ENCODE assay signal across 8 mouse cellular contexts in the genomic region with DNA sequence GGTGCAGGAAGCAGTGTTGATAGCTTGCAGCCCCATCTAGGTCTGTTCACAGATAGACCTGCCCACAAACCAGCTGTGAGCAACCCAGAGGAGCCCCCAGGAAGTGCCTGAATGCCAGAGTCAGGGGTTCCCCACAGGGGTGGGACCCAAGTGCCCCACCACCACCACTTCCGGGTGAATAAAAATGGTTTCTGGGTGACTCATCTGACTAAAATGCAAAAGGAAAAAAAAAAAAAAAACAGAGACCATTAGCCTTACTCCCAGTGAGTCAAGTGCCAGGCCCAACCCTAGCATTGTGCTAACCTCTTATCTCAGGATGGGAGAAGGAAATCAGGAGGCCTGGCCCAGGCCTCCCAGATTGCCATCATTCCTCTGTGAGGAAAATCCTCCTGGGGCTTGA. TPM values are rescaled to one million over a fixed set of nuclear protein-coding genes. Genes with fewer than 3 reads are reported as not detected.
DNase-seq lines count a peak whose midpoint lies in the region; ATAC-seq lines count a peak whose summit lies in the region.
"Had no signal": no experiment of that assay in that cellular context is flagged by ENCODE, and none has a peak within 500 bp of the region (broad histone marks: within the 10 kb centered on the region; RNA-seq: fewer than 3 reads in every experiment).

No protein-coding gene starts in this region.

- no peaks in the 10 kb centered on the region for H3K27me3 ChIP-seq in intestine, embryonic 16.5 days (replicated peaks; ENCODE audit: control insufficient read depth, insufficient read depth, low read length)
- no peaks in the 10 kb centered on the region for H3K27me3 ChIP-seq in stomach, embryonic 15.5 days (replicated peaks)
- H3K27me3 ChIP-seq in hindbrain, embryonic 13.5 days: no peaks in the 10 kb centered on the region

- 4% methylated on average over 1 of the region's 1 CpGs for WGBS in intestine, embryonic 16.5 days
- WGBS in stomach, embryonic 15.5 days: 47% methylated on average over 1 of the region's 1 CpGs
- 57% methylated on average over 1 of the region's 1 CpGs for WGBS in hindbrain, embryonic 13.5 days

- no peak overlapping the region for H3K9ac ChIP-seq in intestine, embryonic 16.5 days (ENCODE audit: low read depth, low read length)
- no peak overlapping the region for H3K9ac ChIP-seq in stomach, embryonic 15.5 days
- H3K9ac ChIP-seq in hindbrain, embryonic 13.5 days: no peak overlapping the region

- H3K27ac ChIP-seq in brown adipose tissue, adult 24 weeks (replicated peaks; ENCODE audit: low read depth, low read length): peak overlapping the region; percentile 94
- peak overlapping the region; percentile 11; the same call in 1 of the 2 replicates for H3K27ac ChIP-seq in intestine, embryonic 16.5 days (ENCODE audit: low read length)
- H3K27ac ChIP-seq in stomach, embryonic 15.5 days: peak overlapping the region; percentile 33; the same call in 1 of the 2 replicates
- H3K27ac ChIP-seq in hindbrain, embryonic 13.5 days: no peak overlapping the region

- DNase-seq in CD8-positive naive resting alpha-beta T cell, adult 2 months (ENCODE audit: low read depth in 2 of 2, low spot score in 2 of 2): peak; percentile 29 to 48
- no peak for DNase-seq in c-Kit-positive CD71-positive TER-119-positive erythroid progenitor cells, embryonic 14.5 days (ENCODE audit: low spot score)
- DNase-seq in left cerebral cortex, adult 8-10 months (ENCODE audit: low spot score in 2 of 2): no peak
- DNase-seq: kidney, postnatal 14 days had no signal

- H3K9me3 ChIP-seq in intestine, embryonic 16.5 days (ENCODE audit: control insufficient read depth, low read length): no peaks in the 10 kb centered on the region
- no peaks in the 10 kb centered on the region for H3K9me3 ChIP-seq in stomach, embryonic 15.5 days
- no peaks in the 10 kb centered on the region for H3K9me3 ChIP-seq in hindbrain, embryonic 13.5 days

- H3K4me1 ChIP-seq in brown adipose tissue, adult 24 weeks (ENCODE audit: control insufficient read depth, insufficient read depth, insufficient read length, low read length): peaks cover 18% of the 10 kb centered on the region
- peaks cover 8% of the 10 kb centered on the region; the same call in 1 of the 2 replicates for H3K4me1 ChIP-seq in intestine, embryonic 16.5 days (ENCODE audit: control insufficient read depth, insufficient read depth, low read length)
- H3K4me1 ChIP-seq in stomach, embryonic 15.5 days: 0 out of 2 replicates have a peak, but pooled peaks cover 3% of the 10 kb centered on the region
- H3K4me1 ChIP-seq in hindbrain, embryonic 13.5 days (replicated peaks): no peaks in the 10 kb centered on the region

- H3K36me3 ChIP-seq in intestine, embryonic 16.5 days (ENCODE audit: control insufficient read depth, insufficient read depth, low read length): no peaks in the 10 kb centered on the region
- peaks cover 9% of the 10 kb centered on the region; the same call in 1 of the 2 replicates for H3K36me3 ChIP-seq in stomach, embryonic 15.5 days
- H3K36me3 ChIP-seq in hindbrain, embryonic 13.5 days: peaks cover 46% of the 10 kb centered on the region

- peak; percentile 87 for ATAC-seq in intestine, embryonic 16.5 days
- ATAC-seq in stomach, embryonic 15.5 days (ENCODE audit: insufficient read depth, low FRiP score, low read depth): peak; percentile 61; the same call in 1 of the 2 replicates
- no peak for ATAC-seq in hindbrain, embryonic 13.5 days (ENCODE audit: low FRiP score)

- H3K4me3 ChIP-seq in brown adipose tissue, adult 24 weeks (ENCODE audit: insufficient read depth, low read depth, low read length): no peak overlapping the region
- no peak overlapping the region for H3K4me3 ChIP-seq in intestine, embryonic 16.5 days (ENCODE audit: low read length)
- no peak overlapping the region for H3K4me3 ChIP-seq in stomach, embryonic 15.5 days (replicated peaks)
- no peak overlapping the region for H3K4me3 ChIP-seq in hindbrain, embryonic 13.5 days

- H3K4me2 ChIP-seq in intestine, embryonic 16.5 days (ENCODE audit: low read depth, low read length): no peak overlapping the region
- H3K4me2 ChIP-seq in stomach, embryonic 15.5 days: no peak overlapping the region
- H3K4me2 ChIP-seq in hindbrain, embryonic 13.5 days: no peak overlapping the region

RNA-seq across cellular contexts. Expression of a gene that starts 21.5 kb away (rescaled TPM):
- 3.5 and 4.5 TPM in 2 replicates for polyA plus RNA-seq in brown adipose tissue, adult 24 weeks (2012; ENCODE audit: insufficient read depth, insufficient read length, missing spikeins)
- 15.0 and 15.2 TPM in 2 replicates for polyA plus RNA-seq in intestine, embryonic 16.5 days (2015; fragmentation: Nextera tagmentation; extraction: Ambion mirVana)
- 19.2 and 20.4 TPM in 2 replicates for polyA plus RNA-seq in stomach, embryonic 15.5 days (2015; fragmentation: Nextera tagmentation; extraction: Ambion mirVana)
- total RNA-seq in left cerebral cortex, adult 8-10 months (2022): 10 to 100 TPM; 66.3 to 74.3 (median 70.5) TPM
- 7.5 and 8.6 TPM in 2 replicates for polyA plus RNA-seq in hindbrain, embryonic 13.5 days (2015; fragmentation: Nextera tagmentation; extraction: Ambion mirVana)

RNA-seq across cellular contexts. Expression of a gene that starts 26.7 kb away (rescaled TPM):
- not detected in 2 replicates for polyA plus RNA-seq in brown adipose tissue, adult 24 weeks (2012; ENCODE audit: insufficient read depth, insufficient read length, missing spikeins)
- 0.10 TPM in 1 of 2 replicates, not detected in the other for polyA plus RNA-seq in intestine, embryonic 16.5 days (2015; fragmentation: Nextera tagmentation; extraction: Ambion mirVana)
- 0.06 and 0.10 TPM in 2 replicates for polyA plus RNA-seq in stomach, embryonic 15.5 days (2015; fragmentation: Nextera tagmentation; extraction: Ambion mirVana)
- total RNA-seq in left cerebral cortex, adult 8-10 months (2022): not detected
- polyA plus RNA-seq in hindbrain, embryonic 13.5 days (2015; fragmentation: Nextera tagmentation; extraction: Ambion mirVana): 0.13 and 0.30 TPM in 2 replicates

Comparison
In these comparisons a context has a peak if more than half of its experiments do, and no peak if none do; other contexts are left out.
1. DNase-seq: peak in CD8-positive naive resting alpha-beta T cell, adult 2 months (2 of 2); none in c-Kit-positive CD71-positive TER-119-positive erythroid progenitor cells, embryonic 14.5 days (single experiment) and left cerebral cortex, adult 8-10 months (0 of 2).